Mouse (Mus musculus) stomach, embryonic 15.5 days (tissue): ENCODE data around the gene Ep300. TPM values are rescaled to one million over a fixed set of nuclear protein-coding genes. Genes with fewer than 3 reads are reported as not detected.
"Not testable (repeated sequence)": the region's sequence is repeated elsewhere in the genome, so short reads cannot be mapped to it uniquely, and the experiment has no call there.

Source experiments
- ATAC-seq: fragments of 200-750 bp; cut with Nextera tagmentation; 2 replicates; pipeline ENCODE4 v1.8.0; 2017; ENCODE audit warnings: low read depth, moderate number of reproducible peaks, moderate TSS enrichment; ENCODE audit not compliant: insufficient read depth, low FRiP score
- H3K27ac ChIP-seq: fragments of 300-500 bp; sonication (generic); 2 replicates; pipeline ENCODE4 v1.5.1; 2015; ENCODE audit warnings: mild to moderate bottlenecking, inconsistent platforms
- H3K27me3 ChIP-seq: fragments of 300-500 bp; sonication (generic); replicated peaks from 2 replicates; pipeline ENCODE4 v1.6.1; 2015; ENCODE audit warnings: inconsistent platforms
- H3K36me3 ChIP-seq: fragments of 300-500 bp; sonication (generic); 2 replicates; pipeline ENCODE4 v1.6.1; 2015; ENCODE audit warnings: inconsistent platforms
- H3K4me1 ChIP-seq: fragments of 300-500 bp; sonication (generic); 2 replicates; pipeline ENCODE4 v1.6.1; 2015; ENCODE audit warnings: inconsistent platforms
- H3K4me2 ChIP-seq: fragments of 300-500 bp; sonication (generic); 2 replicates; pipeline ENCODE4 v1.6.1; 2015; ENCODE audit warnings: mild to moderate bottlenecking, inconsistent platforms
- H3K4me3 ChIP-seq: fragments of 300-500 bp; sonication (generic); replicated peaks from 2 replicates; pipeline ENCODE4 v1.5.1; 2015; ENCODE audit warnings: inconsistent platforms
- H3K9ac ChIP-seq: fragments of 300-500 bp; sonication (generic); 2 replicates; pipeline ENCODE4 v1.6.1; 2015; ENCODE audit warnings: inconsistent platforms
- H3K9me3 ChIP-seq: fragments of 300-500 bp; sonication (generic); 2 replicates; pipeline ENCODE4 v1.6.1; 2016; ENCODE audit warnings: inconsistent platforms
- WGBS: fragments of 180-500 bp; shearing (Covaris S2); methylation state at CpG from one replicate; pipeline ENCODE4 v1.1.7; 2015; 5-methylcytosine and 5-hydroxymethylcytosine counted together
- polyA plus RNA-seq: library from polyadenylated mRNA; unstranded; fragments of >200 nt; fragmentation: Nextera tagmentation; extraction: Ambion mirVana; gene quantifications from 2 replicates; pipeline ENCODE4 v1.2.1, GENCODE M21; 2015

Gene Ep300
- polyA plus RNA-seq, 1 experiment from 2014 or later = 13.1 TPM

GRCm38 (mm10) chr15:81562491-81563488 lies 22.4 kb upstream of the Ep300 start:
- no peak for ATAC-seq
- Histone ChIP-seq H3K27ac (no peak overlapping the region), H3K4me2 (no peak overlapping the region), H3K36me3 (no peaks in the 10 kb centered on the region), H3K9me3 (no peaks in the 10 kb centered on the region), H3K4me3 (no peak overlapping the region), H3K27me3 (no peaks in the 10 kb centered on the region), H3K4me1 (no peaks in the 10 kb centered on the region), H3K9ac (no peak overlapping the region)
- WGBS = 36% methylated on average over 9 of the region's 9 CpGs

- Histone ChIP-seq H3K9me3 (no peaks in the 10 kb centered on the region), H3K27ac (no peak overlapping the region), H3K4me3 (no peak overlapping the region), H3K4me2 (no peak overlapping the region), H3K9ac (no peak overlapping the region), H3K4me1 (no peaks in the 10 kb centered on the region), H3K27me3 (no peaks in the 10 kb centered on the region), H3K36me3 (no peaks in the 10 kb centered on the region)
- 37% methylated on average over 2 of the region's 2 CpGs for WGBS
- no peak for ATAC-seq
Observed at GRCm38 (mm10) chr15:81568093-81568492, 17.1 kb upstream of the Ep300 start.

GRCm38 (mm10) chr15:81568592-81568991 lies 16.6 kb upstream of the Ep300 start:
- Histone ChIP-seq H3K4me2 (no peak overlapping the region), H3K9me3 (no peaks in the 10 kb centered on the region), H3K4me1 (no peaks in the 10 kb centered on the region), H3K36me3 (no peaks in the 10 kb centered on the region), H3K4me3 (no peak overlapping the region), H3K9ac (no peak overlapping the region), H3K27ac (no peak overlapping the region), H3K27me3 (no peaks in the 10 kb centered on the region)
- ATAC-seq = no peak
- WGBS = 49% methylated on average over 2 of the region's 2 CpGs

- no peaks in the 10 kb centered on the region for H3K4me1 ChIP-seq
- WGBS = 18% methylated on average over 3 of the region's 3 CpGs
- no peak overlapping the region for H3K27ac ChIP-seq
- H3K27me3 ChIP-seq = no peaks in the 10 kb centered on the region
- H3K36me3 ChIP-seq = no peaks in the 10 kb centered on the region
- no peak overlapping the region for H3K4me3 ChIP-seq
- H3K9ac ChIP-seq = no peak overlapping the region
- no peak overlapping the region for H3K4me2 ChIP-seq
- ATAC-seq = no peak
- H3K9me3 ChIP-seq = no peaks in the 10 kb centered on the region
Observed at GRCm38 (mm10) chr15:81576961-81577360, 8.2 kb upstream of the Ep300 start.

- 85% methylated on average over 7 of the region's 7 CpGs for WGBS
- ATAC-seq = peak; percentile 60; the same call in 1 of the 2 replicates
- Histone ChIP-seq H3K4me3 (no peak overlapping the region), H3K4me2 (no peak overlapping the region), H3K27me3 (no peaks in the 10 kb centered on the region), H3K27ac (no peak overlapping the region), H3K9me3 (no peaks in the 10 kb centered on the region), H3K36me3 (no peaks in the 10 kb centered on the region), H3K4me1 (no peaks in the 10 kb centered on the region), H3K9ac (no peak overlapping the region)
Observed at GRCm38 (mm10) chr15:81577743-81578165, 7.4 kb upstream of the Ep300 start.

GRCm38 (mm10) chr15:81584466-81584865 lies 685 bp upstream of the Ep300 start:
- ATAC-seq = no peak
- Histone ChIP-seq H3K9ac (peak overlapping the region; percentile 56; the same call in 1 of the 2 replicates), H3K36me3 (no peaks in the 10 kb centered on the region), H3K4me2 (peak overlapping the region; percentile 61), H3K27me3 (no peaks in the 10 kb centered on the region), H3K27ac (peak overlapping the region; percentile 86), H3K9me3 (no peaks in the 10 kb centered on the region), H3K4me3 (peak overlapping the region; percentile 74), H3K4me1 (peaks cover 9% of the 10 kb centered on the region)
- WGBS = 10% methylated on average over 3 of the region's 3 CpGs

- under 1% methylated on average over 68 of the region's 77 CpGs for WGBS
Observed at GRCm38 (mm10) chr15:81585746-81586461, 753 bp downstream of the Ep300 start.

GRCm38 (mm10) chr15:81586466-81586865 lies 1.3 kb downstream of the Ep300 start:
- peaks cover 9% of the 10 kb centered on the region for H3K4me1 ChIP-seq
- ATAC-seq = no peak
- H3K4me3 ChIP-seq = peak overlapping the region; percentile 74
- peak overlapping the region; percentile 100 for H3K27ac ChIP-seq
- H3K27me3 ChIP-seq = no peaks in the 10 kb centered on the region
- peak overlapping the region; percentile 99 for H3K9ac ChIP-seq
- H3K4me2 ChIP-seq = peak overlapping the region; percentile 72
- under 1% methylated on average over 27 of the region's 28 CpGs for WGBS
- H3K36me3 ChIP-seq = no peaks in the 10 kb centered on the region
- no peaks in the 10 kb centered on the region for H3K9me3 ChIP-seq

More at GRCm38 (mm10) chr15:81585746-81586461, 753 bp downstream of the Ep300 start:
- Histone ChIP-seq H3K36me3 (no peaks in the 10 kb centered on the region), H3K4me2 (peak overlapping the region; percentile 72), H3K9ac (peak overlapping the region; percentile 99), H3K27ac (peak overlapping the region; percentile 100), H3K4me1 (peaks cover 9% of the 10 kb centered on the region), H3K9me3 (no peaks in the 10 kb centered on the region), H3K4me3 (peak overlapping the region; percentile 74), H3K27me3 (no peaks in the 10 kb centered on the region)
- peak; percentile 59 for ATAC-seq

- peaks cover 9% of the 10 kb centered on the region for H3K4me1 ChIP-seq
- peak overlapping the region; percentile 72 for H3K4me2 ChIP-seq
- H3K27me3 ChIP-seq = no peaks in the 10 kb centered on the region
- ATAC-seq = no peak
- 35% methylated on average over 2 of the region's 2 CpGs for WGBS
- no peak overlapping the region for H3K27ac ChIP-seq
- peak overlapping the region; percentile 13; the same call in 1 of the 2 replicates for H3K9ac ChIP-seq
- H3K4me3 ChIP-seq = peak overlapping the region; percentile 74
- no peaks in the 10 kb centered on the region for H3K36me3 ChIP-seq
- H3K9me3 ChIP-seq = no peaks in the 10 kb centered on the region
Observed at GRCm38 (mm10) chr15:81587686-81588085, 2.5 kb downstream of the Ep300 start.

GRCm38 (mm10) chr15:81594146-81594696 lies 9.1 kb downstream of the Ep300 start:
- no peaks in the 10 kb centered on the region for H3K9me3 ChIP-seq
- WGBS = 88% methylated on average over 3 of the region's 3 CpGs
- H3K4me2 ChIP-seq = no peak overlapping the region
- no peak overlapping the region for H3K27ac ChIP-seq
- ATAC-seq = no peak
- H3K4me3 ChIP-seq = no peak overlapping the region
- no peaks in the 10 kb centered on the region for H3K4me1 ChIP-seq
- no peak overlapping the region for H3K9ac ChIP-seq
- H3K27me3 ChIP-seq = no peaks in the 10 kb centered on the region
- H3K36me3 ChIP-seq = no peaks in the 10 kb centered on the region

GRCm38 (mm10) chr15:81598742-81599141 lies 13.6 kb downstream of the Ep300 start:
- 84% methylated on average over 8 of the region's 8 CpGs for WGBS
- not testable (repeated sequence) for H3K4me2 ChIP-seq, H3K9ac ChIP-seq, H3K4me1 ChIP-seq, H3K27me3 ChIP-seq, H3K9me3 ChIP-seq, ATAC-seq, H3K4me3 ChIP-seq, H3K27ac ChIP-seq
- peaks cover 10% of the 10 kb centered on the region for H3K36me3 ChIP-seq
